Mouse (Mus musculus) megakaryocyte, embryonic 14.5 days (primary cell): ENCODE data around the gene Ciao1. TPM values are rescaled to one million over a fixed set of nuclear protein-coding genes. Genes with fewer than 3 reads are reported as not detected.
"Not testable (repeated sequence)": the region's sequence is repeated elsewhere in the genome, so short reads cannot be mapped to it uniquely, and the experiment has no call there.

Source experiments
- H3K27me3 ChIP-seq: replicated peaks from 2 replicates; pipeline ENCODE3; 2012; ENCODE audit warnings: inconsistent platforms
- H3K36me3 ChIP-seq: replicated peaks from 2 replicates; pipeline ENCODE3; 2012; ENCODE audit warnings: low read length, inconsistent platforms, mixed read lengths
- H3K4me1 ChIP-seq: 2 replicates; pipeline ENCODE4 v1.6.1; 2012; ENCODE audit warnings: inconsistent platforms
- H3K4me3 ChIP-seq: replicated peaks from 2 replicates; pipeline ENCODE3; 2012; ENCODE audit warnings: moderate library complexity, mild to moderate bottlenecking, inconsistent platforms
- H3K9me3 ChIP-seq: 2 replicates; pipeline ENCODE4 v1.6.1; 2012; ENCODE audit warnings: inconsistent platforms
- FLI1 ChIP-seq: IDR thresholded peaks from 2 replicates; pipeline ENCODE4 v1.6.1; 2012; ENCODE audit warnings: low read length, inconsistent platforms, mixed read lengths
- GATA1 ChIP-seq: IDR thresholded peaks from 3 replicates; pipeline ENCODE4 v1.6.1; 2012; ENCODE audit warnings: mixed read lengths, low read length, inconsistent platforms, borderline replicate concordance
- polyA plus RNA-seq: library from polyadenylated mRNA; stranded (reverse); fragments of >175 nt; gene quantifications from 2 replicates; pipeline ENCODE4 v1.2.3, GENCODE M21; 2012; ENCODE audit warnings: low replicate concordance; ENCODE audit not compliant: insufficient read depth

Ciao1 gene
- polyA plus RNA-seq = 12.4 TPM in 1 of 2 replicates, not detected in the other

DNA sequence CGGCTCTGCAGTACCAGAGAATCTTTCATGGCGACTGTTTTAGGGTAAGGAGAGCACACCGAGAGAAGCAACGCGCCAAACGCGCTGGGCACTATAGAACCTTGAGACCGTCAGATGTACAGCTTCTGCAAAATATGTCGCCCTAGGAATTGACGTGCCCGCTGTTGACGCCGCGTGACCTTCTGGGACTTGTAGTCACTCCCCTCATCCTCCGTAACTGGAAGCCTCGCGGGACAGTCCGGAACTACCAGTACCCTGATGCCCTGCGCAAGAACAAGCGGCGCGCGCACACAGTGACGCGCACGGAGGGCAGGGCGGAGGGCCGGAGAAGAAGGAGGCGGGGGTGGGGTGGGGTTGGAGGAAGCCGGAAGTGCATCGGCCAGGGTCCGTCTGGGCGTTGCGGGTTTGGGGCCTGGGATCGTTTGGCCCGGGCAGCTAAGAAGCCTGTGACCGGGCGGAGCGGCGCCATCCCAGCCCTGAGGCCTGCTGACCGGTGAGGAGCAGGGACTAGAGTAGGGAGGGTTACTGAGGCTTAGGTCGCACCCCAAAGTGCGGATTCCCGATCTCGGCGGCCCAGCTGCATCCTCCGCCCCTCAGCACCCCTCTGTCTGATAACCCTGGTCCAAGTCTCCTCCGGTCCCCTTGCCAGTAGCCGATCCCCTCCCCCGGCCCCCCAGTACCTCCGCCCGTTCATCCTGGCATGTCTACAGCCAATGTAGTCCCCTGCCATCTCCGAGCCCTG, at the start of gene Ciao1, which contains the start of gene Tmem127:
TSS of gene Ciao1 (minus strand) at position 225 of the 742 bp plus-strand sequence.
TSS of gene Tmem127 (plus strand) at position 317 of the 742 bp plus-strand sequence.
- H3K27me3 ChIP-seq = no peaks in the 10 kb centered on the region
- no peaks in the 10 kb centered on the region for H3K9me3 ChIP-seq
- no peak for TF ChIP-seq FLI1
- no peak for TF ChIP-seq GATA1
- H3K4me1 ChIP-seq = peaks cover 50% of the 10 kb centered on the region
- peaks cover 67% of the 10 kb centered on the region for H3K36me3 ChIP-seq
- peak within 1 kb of the TSS; percentile 100 for H3K4me3 ChIP-seq

- H3K9me3 ChIP-seq = peaks cover 12% of the 10 kb centered on the region
- no peaks in the 10 kb centered on the region for H3K27me3 ChIP-seq
- H3K36me3 ChIP-seq = peaks cover 85% of the 10 kb centered on the region
- peaks cover 20% of the 10 kb centered on the region for H3K4me1 ChIP-seq
- no peak for TF ChIP-seq FLI1
- no peak for TF ChIP-seq GATA1
- no peak overlapping the region for H3K4me3 ChIP-seq
Observed at GRCm38 (mm10) chr2:127297001-127297805, 49.6 kb upstream of the Ciao1 start.

GRCm38 (mm10) chr2:127292250-127292649, 44.6 kb upstream of the Ciao1 start:
- H3K4me3 ChIP-seq = no peak overlapping the region
- H3K27me3 ChIP-seq = no peaks in the 10 kb centered on the region
- no peaks in the 10 kb centered on the region for H3K4me1 ChIP-seq
- TF ChIP-seq FLI1 = no peak
- TF ChIP-seq GATA1 = no peak
- peaks cover 87% of the 10 kb centered on the region for H3K36me3 ChIP-seq
- H3K9me3 ChIP-seq = no peaks in the 10 kb centered on the region

- no peak for TF ChIP-seq FLI1
- TF ChIP-seq GATA1 = no peak
- Histone ChIP-seq H3K4me1 (peaks cover 34% of the 10 kb centered on the region), H3K4me3 (no peak overlapping the region), H3K36me3 (no peaks in the 10 kb centered on the region), H3K27me3 (no peaks in the 10 kb centered on the region), H3K9me3 (no peaks in the 10 kb centered on the region)
Observed at GRCm38 (mm10) chr2:127278162-127278561, 30.5 kb upstream of the Ciao1 start.

DNA sequence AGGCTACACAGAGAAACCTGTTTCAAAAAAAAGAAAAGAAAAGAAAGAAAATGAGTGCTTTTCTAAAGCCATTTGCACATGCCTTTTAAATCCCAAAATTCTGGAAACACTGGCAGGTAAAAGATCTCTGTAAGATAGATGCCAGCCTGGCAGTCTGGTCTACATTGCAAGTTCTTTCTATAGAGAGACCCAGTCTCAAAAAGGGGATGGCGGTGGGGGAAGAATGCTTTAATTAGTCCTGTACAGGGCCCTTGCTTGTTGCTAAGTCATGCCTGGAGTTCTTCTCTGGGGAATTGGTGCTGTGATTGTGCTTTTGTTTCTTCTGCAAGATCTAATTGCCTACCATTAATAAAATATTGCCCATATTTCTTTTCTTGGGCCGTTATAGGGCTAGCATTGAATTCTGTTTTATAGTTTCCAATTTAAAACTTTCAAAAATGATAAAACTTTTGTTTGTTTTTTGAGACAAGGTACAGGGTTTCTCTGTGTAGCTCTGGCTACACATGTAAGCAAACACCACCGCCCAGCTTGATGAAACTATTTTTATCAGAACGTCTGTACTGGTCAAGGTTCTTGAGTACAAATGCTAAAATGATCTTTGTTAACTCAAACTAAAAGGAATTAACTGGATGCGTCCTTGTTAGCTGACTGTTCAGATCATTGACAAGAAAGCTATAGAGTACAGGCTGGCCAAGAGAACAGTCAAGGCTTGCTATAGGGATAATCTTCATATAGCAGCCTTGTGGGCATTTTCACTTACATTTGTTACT, 28.1 kb upstream of the Ciao1 start:
- Histone ChIP-seq H3K4me1 (peaks cover 44% of the 10 kb centered on the region), H3K9me3 (no peaks in the 10 kb centered on the region), H3K27me3 (no peaks in the 10 kb centered on the region), H3K4me3 (no peak overlapping the region), H3K36me3 (no peaks in the 10 kb centered on the region)
- TF ChIP-seq FLI1 = no peak
- no peak for TF ChIP-seq GATA1

DNA sequence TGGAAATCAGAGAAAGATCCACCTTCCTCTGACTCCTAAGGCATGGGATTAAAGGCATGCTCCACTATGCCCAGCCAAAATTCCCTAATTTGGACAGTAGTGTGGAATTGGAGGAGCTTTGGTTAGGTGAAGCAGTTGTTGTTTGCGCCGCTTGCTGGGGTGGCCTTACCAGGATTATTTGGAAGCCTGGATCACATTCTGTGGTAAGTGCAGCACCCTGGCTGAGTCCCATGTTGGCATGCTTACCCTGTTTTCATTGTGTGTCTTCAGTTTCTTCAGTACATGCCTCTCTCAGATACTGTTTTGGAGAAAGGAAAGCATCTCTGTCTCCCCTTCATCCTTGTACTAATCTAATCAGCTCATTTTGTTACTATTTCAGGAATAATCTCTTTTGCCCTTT, 27.0 kb upstream of the Ciao1 start:
- Histone ChIP-seq H3K9me3 (no peaks in the 10 kb centered on the region), H3K36me3 (no peaks in the 10 kb centered on the region), H3K4me3 (no peak overlapping the region), H3K4me1 (peaks cover 40% of the 10 kb centered on the region), H3K27me3 (no peaks in the 10 kb centered on the region)
- TF ChIP-seq GATA1 = no peak
- TF ChIP-seq FLI1 = no peak

DNA sequence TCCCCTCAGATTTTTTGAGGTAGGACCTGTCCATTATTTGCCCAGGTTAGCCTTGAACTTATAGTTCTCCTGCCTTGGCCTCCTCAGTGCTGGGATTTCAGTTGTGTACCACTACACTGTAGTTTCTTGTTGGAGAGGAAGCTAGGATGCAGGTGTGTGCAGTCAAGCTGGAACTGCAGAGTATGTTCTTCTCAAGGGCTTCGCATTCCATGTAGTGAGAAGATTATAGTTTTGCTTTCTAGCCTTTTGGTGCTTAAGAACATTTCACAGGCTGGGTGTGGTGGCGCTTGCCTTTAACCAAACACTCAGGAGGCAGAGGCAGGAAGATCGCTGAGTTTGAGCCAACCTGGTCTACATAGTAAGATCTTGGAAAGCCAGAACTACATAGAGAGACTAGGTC, 25.2 kb upstream of the Ciao1 start:
- Histone ChIP-seq H3K36me3 (no peaks in the 10 kb centered on the region), H3K4me1 (peaks cover 49% of the 10 kb centered on the region), H3K4me3 (no peak overlapping the region), H3K9me3 (no peaks in the 10 kb centered on the region), H3K27me3 (no peaks in the 10 kb centered on the region)
- TF ChIP-seq GATA1 (no peak), FLI1 (no peak)

GRCm38 (mm10) chr2:127272049-127272448, 24.4 kb upstream of the Ciao1 start:
- H3K27me3 ChIP-seq, H3K9me3 ChIP-seq, H3K4me3 ChIP-seq, H3K36me3 ChIP-seq: not testable (repeated sequence)
- peaks cover 50% of the 10 kb centered on the region for H3K4me1 ChIP-seq

DNA sequence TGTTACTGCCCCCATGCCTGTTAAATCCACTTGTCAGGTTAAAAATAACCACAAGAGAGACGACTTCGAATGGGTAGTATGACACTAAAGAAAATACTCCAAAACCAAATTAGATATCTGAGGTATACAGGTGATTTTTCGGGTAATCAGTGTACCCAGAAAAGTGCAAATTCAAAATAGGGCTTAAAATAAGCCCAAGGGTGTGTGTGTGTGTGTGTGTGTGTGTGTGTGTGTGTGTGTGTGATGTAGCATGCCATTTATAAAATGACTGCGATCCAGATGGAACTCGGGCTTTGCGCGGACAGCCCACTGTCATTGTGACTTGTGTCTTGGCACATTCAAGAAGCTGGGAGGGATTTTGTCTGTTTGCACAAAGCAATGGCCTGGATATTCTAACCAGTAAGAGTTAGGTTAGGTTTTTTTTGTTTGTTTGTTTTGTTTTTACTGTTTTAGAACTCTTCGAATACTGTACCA, 23.5 kb upstream of the Ciao1 start:
- Histone ChIP-seq H3K27me3 (no peaks in the 10 kb centered on the region), H3K36me3 (peaks cover 3% of the 10 kb centered on the region), H3K4me3 (peak overlapping the region; percentile 99), H3K4me1 (peaks cover 44% of the 10 kb centered on the region), H3K9me3 (no peaks in the 10 kb centered on the region)
- TF ChIP-seq FLI1 = no peak
- no peak for TF ChIP-seq GATA1
